Mouse (Mus musculus): ENCODE data around the gene Zdhhc7. TPM values are rescaled to one million over a fixed set of nuclear protein-coding genes. Genes with fewer than 3 reads are reported as not detected.

Gene Zdhhc7
- polyA plus RNA-seq, 1 experiment from 2014 or later = 19.5 TPM

GRCm38 (mm10) chr8:120119429-120119828 lies 18.1 kb upstream of the Zdhhc7 start:
- no peak overlapping the region for H3K4me3 ChIP-seq (ENCODE audit: low read depth, low read length)
- H3K4me1 ChIP-seq (ENCODE audit: control insufficient read depth, insufficient read depth, low read length) = peaks cover 7% of the 10 kb centered on the region
- H3K4me2 ChIP-seq (ENCODE audit: low read length) = no peak overlapping the region
- ATAC-seq (no peak), DNase-seq (ENCODE audit: low spot score) (no peak)
- no peaks in the 10 kb centered on the region for H3K9me3 ChIP-seq (replicated peaks; ENCODE audit: control insufficient read depth, low read length)
- WGBS = 67% methylated on average over 3 of the region's 3 CpGs
- no peak overlapping the region for H3K9ac ChIP-seq (ENCODE audit: low read length)
- H3K36me3 ChIP-seq (ENCODE audit: control insufficient read depth, insufficient read depth, low read length) = no peaks in the 10 kb centered on the region
- peaks cover 10% of the 10 kb centered on the region for H3K27me3 ChIP-seq (replicated peaks; ENCODE audit: control insufficient read depth, insufficient read depth, low read length)
- H3K27ac ChIP-seq (ENCODE audit: low read depth, low read length) = no peak overlapping the region

DNA sequence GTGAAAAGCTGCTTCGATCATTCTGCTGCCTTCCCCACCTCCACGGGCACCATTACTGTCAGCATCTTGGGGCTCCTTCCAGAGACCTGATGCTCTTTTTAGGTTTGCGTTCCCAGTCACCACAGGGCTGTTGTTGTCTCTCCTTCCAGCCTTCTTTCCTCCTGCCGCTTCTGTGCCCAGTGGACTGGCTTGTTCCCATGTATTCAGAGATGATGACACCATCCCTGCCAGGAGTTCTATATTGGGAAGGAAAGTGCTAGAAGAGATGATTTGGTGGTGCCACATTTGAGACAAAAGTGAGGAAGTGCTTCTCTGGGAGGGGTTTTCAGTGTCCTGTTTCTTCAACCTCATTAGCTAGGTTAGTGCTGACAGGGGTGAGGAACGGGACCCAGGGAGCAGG lies 17.6 kb upstream of the Zdhhc7 start:
- ATAC-seq = no peak
- Histone ChIP-seq H3K9me3 (replicated peaks; ENCODE audit: control insufficient read depth, low read length) (no peaks in the 10 kb centered on the region), H3K27ac (ENCODE audit: low read depth, low read length) (no peak overlapping the region), H3K27me3 (replicated peaks; ENCODE audit: control insufficient read depth, insufficient read depth, low read length) (peaks cover 11% of the 10 kb centered on the region), H3K4me3 (ENCODE audit: low read depth, low read length) (no peak overlapping the region), H3K36me3 (ENCODE audit: control insufficient read depth, insufficient read depth, low read length) (no peaks in the 10 kb centered on the region), H3K9ac (ENCODE audit: low read length) (no peak overlapping the region), H3K4me1 (ENCODE audit: control insufficient read depth, insufficient read depth, low read length) (peaks cover 8% of the 10 kb centered on the region), H3K4me2 (ENCODE audit: low read length) (no peak overlapping the region)
- DNase-seq (ENCODE audit: low spot score) = no peak
- WGBS = 79% methylated on average over 5 of the region's 5 CpGs

DNA sequence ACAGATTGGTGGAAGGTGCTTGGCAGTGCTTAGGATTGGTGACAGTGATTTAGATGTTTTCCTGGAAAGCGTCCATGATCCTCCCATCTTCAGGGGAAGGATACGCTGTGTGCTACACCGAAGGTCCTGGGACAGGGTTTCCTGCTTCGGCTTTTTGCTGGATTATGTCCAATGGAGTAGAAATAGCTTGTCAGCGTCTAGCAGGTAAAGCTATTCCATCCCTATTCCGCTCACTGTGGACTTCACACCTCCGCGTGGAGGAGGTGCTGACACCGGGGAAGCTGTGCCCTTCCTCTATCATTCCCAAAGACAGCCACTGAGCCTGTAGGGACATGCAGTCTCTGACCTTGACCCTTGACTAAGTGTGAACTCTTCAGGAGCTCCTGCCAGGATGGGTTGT lies 16.9 kb upstream of the Zdhhc7 start:
- 86% methylated on average over 9 of the region's 9 CpGs for WGBS
- H3K9ac ChIP-seq (ENCODE audit: low read length) = no peak overlapping the region
- H3K9me3 ChIP-seq (replicated peaks; ENCODE audit: control insufficient read depth, low read length) = no peaks in the 10 kb centered on the region
- H3K4me1 ChIP-seq (ENCODE audit: control insufficient read depth, insufficient read depth, low read length) = peaks cover 10% of the 10 kb centered on the region
- H3K27me3 ChIP-seq (replicated peaks; ENCODE audit: control insufficient read depth, insufficient read depth, low read length) = peaks cover 11% of the 10 kb centered on the region
- no peak overlapping the region for H3K4me2 ChIP-seq (ENCODE audit: low read length)
- no peak overlapping the region for H3K27ac ChIP-seq (ENCODE audit: low read depth, low read length)
- H3K4me3 ChIP-seq (ENCODE audit: low read depth, low read length) = no peak overlapping the region
- DNase-seq (ENCODE audit: low spot score) = no peak
- no peaks in the 10 kb centered on the region for H3K36me3 ChIP-seq (ENCODE audit: control insufficient read depth, insufficient read depth, low read length)
- no peak for ATAC-seq

DNA sequence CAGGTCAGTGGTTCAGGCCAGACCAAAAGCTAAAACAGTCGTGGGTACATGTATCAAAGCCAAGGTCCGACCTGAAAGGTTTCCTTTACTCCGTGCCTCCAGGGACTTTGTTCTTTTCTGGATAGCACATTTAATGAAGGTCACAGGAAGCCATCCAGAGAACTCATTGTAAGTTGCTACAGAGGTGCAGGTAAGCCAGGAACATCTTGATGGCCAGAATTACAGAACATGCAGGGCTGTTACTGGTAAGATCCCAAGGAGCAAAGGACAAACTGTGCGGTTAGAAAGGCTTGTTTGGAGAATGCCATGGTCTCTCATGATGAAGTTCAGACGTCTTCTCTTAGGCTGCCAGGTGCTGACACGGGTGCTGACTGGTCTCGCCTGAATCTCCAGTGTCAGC lies 15.3 kb upstream of the Zdhhc7 start:
- no peaks in the 10 kb centered on the region for H3K36me3 ChIP-seq (ENCODE audit: control insufficient read depth, insufficient read depth, low read length)
- H3K9me3 ChIP-seq (replicated peaks; ENCODE audit: control insufficient read depth, low read length) = no peaks in the 10 kb centered on the region
- 75% methylated on average over 7 of the region's 7 CpGs for WGBS
- no peak overlapping the region for H3K27ac ChIP-seq (ENCODE audit: low read depth, low read length)
- no peak overlapping the region for H3K4me2 ChIP-seq (ENCODE audit: low read length)
- DNase-seq (ENCODE audit: low spot score) = no peak
- no peak overlapping the region for H3K4me3 ChIP-seq (ENCODE audit: low read depth, low read length)
- peaks cover 11% of the 10 kb centered on the region for H3K27me3 ChIP-seq (replicated peaks; ENCODE audit: control insufficient read depth, insufficient read depth, low read length)
- peaks cover 14% of the 10 kb centered on the region for H3K4me1 ChIP-seq (ENCODE audit: control insufficient read depth, insufficient read depth, low read length)
- H3K9ac ChIP-seq (ENCODE audit: low read length) = no peak overlapping the region
- ATAC-seq = no peak

DNA sequence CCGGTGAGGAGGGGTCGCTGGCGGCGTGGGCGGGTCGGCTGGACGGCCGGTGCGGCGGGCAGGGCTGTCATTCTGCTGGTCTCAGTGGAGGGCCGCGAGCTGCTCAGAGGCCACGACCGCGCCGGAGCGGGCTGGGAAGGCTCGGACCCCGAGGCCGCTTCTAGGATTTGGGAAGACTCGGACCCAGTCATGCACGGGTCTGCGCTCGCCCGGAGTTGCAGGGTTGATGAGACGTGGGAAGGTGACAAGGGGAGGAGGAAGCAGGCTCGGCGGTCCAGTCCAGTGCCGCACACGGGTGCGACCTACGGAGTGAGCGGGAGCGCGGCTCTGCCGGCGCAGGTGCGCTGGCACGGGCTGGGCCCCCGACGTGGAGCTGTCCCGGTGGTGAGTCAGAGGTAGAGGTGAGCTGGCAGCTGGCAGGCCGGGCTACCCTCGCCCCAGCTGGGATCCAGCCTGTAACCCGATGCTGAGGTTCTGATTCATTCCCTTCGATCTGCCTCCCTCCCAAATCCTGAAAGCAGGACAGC lies 13.1 kb upstream of the Zdhhc7 start:
- Histone ChIP-seq H3K27ac (ENCODE audit: low read depth, low read length) (peak overlapping the region; percentile 48; the same call in 1 of the 2 replicates), H3K9ac (ENCODE audit: low read length) (peak overlapping the region; percentile 75), H3K36me3 (ENCODE audit: control insufficient read depth, insufficient read depth, low read length) (no peaks in the 10 kb centered on the region), H3K9me3 (replicated peaks; ENCODE audit: control insufficient read depth, low read length) (no peaks in the 10 kb centered on the region), H3K4me2 (ENCODE audit: low read length) (peak overlapping the region; percentile 78), H3K27me3 (replicated peaks; ENCODE audit: control insufficient read depth, insufficient read depth, low read length) (peaks cover 11% of the 10 kb centered on the region), H3K4me1 (ENCODE audit: control insufficient read depth, insufficient read depth, low read length) (peaks cover 11% of the 10 kb centered on the region), H3K4me3 (ENCODE audit: low read depth, low read length) (peak overlapping the region; percentile 72)
- no peak for DNase-seq (ENCODE audit: low spot score)
- ATAC-seq = peak; percentile 56; the same call in 1 of the 2 replicates
- WGBS = 3% methylated on average over 44 of the region's 46 CpGs

GRCm38 (mm10) chr8:120113758-120114255 lies 12.5 kb upstream of the Zdhhc7 start, which contains the start of gene 6430548M08Rik:
Gene 6430548M08Rik (plus strand): TSS chr8:120114152.
- Histone ChIP-seq H3K27ac (ENCODE audit: low read depth, low read length) (peak within 1 kb of the TSS; percentile 88), H3K4me2 (ENCODE audit: low read length) (peak within 1 kb of the TSS; percentile 87), H3K4me1 (ENCODE audit: control insufficient read depth, insufficient read depth, low read length) (peaks cover 11% of the 10 kb centered on the region), H3K9ac (ENCODE audit: low read length) (peak within 1 kb of the TSS; percentile 75), H3K9me3 (replicated peaks; ENCODE audit: control insufficient read depth, low read length) (no peaks in the 10 kb centered on the region), H3K4me3 (ENCODE audit: low read depth, low read length) (peak within 1 kb of the TSS; percentile 72), H3K27me3 (replicated peaks; ENCODE audit: control insufficient read depth, insufficient read depth, low read length) (peaks cover 11% of the 10 kb centered on the region), H3K36me3 (ENCODE audit: control insufficient read depth, insufficient read depth, low read length) (no peaks in the 10 kb centered on the region)
- DNase-seq (ENCODE audit: low spot score) (peak; percentile 100), ATAC-seq (peak; percentile 97)
- WGBS = under 1% methylated on average over 56 of the region's 61 CpGs

GRCm38 (mm10) chr8:120113306-120113705 lies 12.0 kb upstream of the Zdhhc7 start:
- H3K27ac ChIP-seq (ENCODE audit: low read depth, low read length) = peak overlapping the region; percentile 88
- peak overlapping the region; percentile 72 for H3K4me3 ChIP-seq (ENCODE audit: low read depth, low read length)
- 4% methylated on average over 10 of the region's 10 CpGs for WGBS
- peaks cover 11% of the 10 kb centered on the region for H3K27me3 ChIP-seq (replicated peaks; ENCODE audit: control insufficient read depth, insufficient read depth, low read length)
- DNase-seq (ENCODE audit: low spot score) (no peak), ATAC-seq (no peak)
- no peaks in the 10 kb centered on the region for H3K9me3 ChIP-seq (replicated peaks; ENCODE audit: control insufficient read depth, low read length)
- no peaks in the 10 kb centered on the region for H3K36me3 ChIP-seq (ENCODE audit: control insufficient read depth, insufficient read depth, low read length)
- H3K4me1 ChIP-seq (ENCODE audit: control insufficient read depth, insufficient read depth, low read length) = peaks cover 11% of the 10 kb centered on the region
- H3K4me2 ChIP-seq (ENCODE audit: low read length) = peak overlapping the region; percentile 87
- H3K9ac ChIP-seq (ENCODE audit: low read length) = peak overlapping the region; percentile 75

- Histone ChIP-seq H3K4me1 (ENCODE audit: control insufficient read depth, insufficient read depth, low read length) (peaks cover 11% of the 10 kb centered on the region), H3K27ac (ENCODE audit: low read depth, low read length) (no peak overlapping the region), H3K27me3 (replicated peaks; ENCODE audit: control insufficient read depth, insufficient read depth, low read length) (peaks cover 11% of the 10 kb centered on the region), H3K4me2 (ENCODE audit: low read length) (no peak overlapping the region), H3K9me3 (replicated peaks; ENCODE audit: control insufficient read depth, low read length) (no peaks in the 10 kb centered on the region), H3K4me3 (ENCODE audit: low read depth, low read length) (no peak overlapping the region), H3K9ac (ENCODE audit: low read length) (no peak overlapping the region), H3K36me3 (ENCODE audit: control insufficient read depth, insufficient read depth, low read length) (0 out of 2 replicates have a peak, but pooled peaks cover 3% of the 10 kb centered on the region)
- 86% methylated on average over 5 of the region's 5 CpGs for WGBS
- ATAC-seq (no peak), DNase-seq (ENCODE audit: low spot score) (no peak)
Measured at GRCm38 (mm10) chr8:120112535-120112934, 11.3 kb upstream of the Zdhhc7 start.

- H3K4me1 ChIP-seq (ENCODE audit: control insufficient read depth, insufficient read depth, low read length) = peaks cover 11% of the 10 kb centered on the region
- no peak overlapping the region for H3K9ac ChIP-seq (ENCODE audit: low read length)
- no peaks in the 10 kb centered on the region for H3K9me3 ChIP-seq (replicated peaks; ENCODE audit: control insufficient read depth, low read length)
- H3K4me2 ChIP-seq (ENCODE audit: low read length) = no peak overlapping the region
- no peak for ATAC-seq
- H3K27me3 ChIP-seq (replicated peaks; ENCODE audit: control insufficient read depth, insufficient read depth, low read length) = peaks cover 11% of the 10 kb centered on the region
- H3K36me3 ChIP-seq (ENCODE audit: control insufficient read depth, insufficient read depth, low read length) = 0 out of 2 replicates have a peak, but pooled peaks cover 3% of the 10 kb centered on the region
- no peak overlapping the region for H3K4me3 ChIP-seq (ENCODE audit: low read depth, low read length)
- DNase-seq (ENCODE audit: low spot score) = no peak
- no peak overlapping the region for H3K27ac ChIP-seq (ENCODE audit: low read depth, low read length)
- 57% methylated on average over 4 of the region's 4 CpGs for WGBS
Measured at GRCm38 (mm10) chr8:120111382-120111781, 10.1 kb upstream of the Zdhhc7 start.

Measured in forebrain, embryonic 14.5 days (tissue).